Mouse (Mus musculus): ENCODE data around the gene Tmem128.
A peak's percentile ranks its signal among the peaks of the same experiment; 100 is the strongest.

The Tmem128 gene

DNA sequence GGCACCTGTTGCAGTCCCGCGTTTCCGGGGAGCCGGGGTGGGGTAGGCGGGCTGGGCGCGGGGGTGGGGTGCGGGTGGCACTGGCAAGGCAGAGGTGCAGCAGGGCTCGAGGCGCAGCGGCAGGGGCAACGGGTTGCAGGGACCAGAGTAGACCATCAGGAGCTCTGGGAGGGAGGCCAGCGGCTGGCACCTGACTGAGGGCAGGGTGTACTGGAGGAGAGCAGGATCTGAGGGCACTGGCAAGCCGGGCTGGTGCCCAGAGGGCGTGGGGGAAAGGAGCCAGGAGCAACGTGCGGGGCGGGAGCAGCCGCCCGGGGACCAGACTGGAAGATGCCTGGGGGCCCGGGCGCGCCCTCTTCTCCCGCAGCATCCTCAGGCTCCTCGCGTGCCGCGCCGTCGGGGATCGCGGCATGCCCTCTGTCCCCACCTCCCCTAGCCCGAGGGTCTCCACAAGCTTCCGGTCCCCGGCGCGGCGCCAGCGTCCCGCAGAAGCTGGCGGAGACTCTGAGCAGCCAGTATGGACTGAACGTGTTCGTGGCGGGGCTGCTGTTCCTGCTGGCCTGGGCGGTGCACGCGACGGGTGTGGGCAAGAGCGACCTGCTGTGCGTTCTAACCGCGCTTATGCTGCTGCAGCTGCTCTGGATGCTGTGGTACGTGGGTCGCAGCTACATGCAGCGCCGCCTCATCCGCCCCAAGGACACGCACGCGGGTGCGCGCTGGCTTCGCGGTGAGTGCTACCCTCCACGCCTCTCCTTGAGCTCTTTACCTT is 17.3 kb downstream of the Tmem128 start:
- DNase-seq (ENCODE audit: extremely low read depth, low read depth), result no peak

DNA sequence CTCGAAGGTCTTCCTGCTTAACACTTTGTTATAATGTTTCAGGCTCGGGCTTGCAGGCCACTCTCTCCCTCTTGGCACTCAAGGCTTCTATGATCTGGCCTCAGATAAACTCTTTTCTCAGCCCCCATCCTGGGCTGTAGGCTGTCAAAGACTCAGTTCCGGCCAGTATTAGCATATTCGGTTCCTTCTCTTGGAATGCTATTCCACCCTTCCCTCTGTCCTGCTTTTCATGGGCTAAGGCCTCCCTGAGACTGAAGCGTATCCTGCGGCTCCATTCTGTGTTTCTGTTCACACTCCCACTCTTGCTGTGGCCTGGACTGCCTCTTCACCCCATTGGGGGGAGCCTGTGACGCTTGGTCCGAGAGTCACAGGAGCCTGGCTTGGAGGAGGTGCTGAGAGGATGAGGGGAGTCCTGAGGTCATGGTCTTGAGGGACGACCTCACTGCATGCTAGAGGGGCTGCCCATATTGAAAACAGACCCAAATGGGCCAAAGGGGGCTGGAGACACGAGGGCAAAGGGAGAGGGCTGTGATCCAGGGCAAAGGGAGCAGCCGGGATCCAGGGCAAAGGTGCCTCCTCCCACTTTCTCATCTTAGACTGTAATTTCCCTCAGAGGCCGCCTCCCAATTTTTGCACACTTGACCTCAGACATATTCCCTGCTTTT is 18.1 kb downstream of the Tmem128 start:
- DNase-seq (ENCODE audit: extremely low read depth, low read depth), result no peak

- DNase-seq (ENCODE audit: extremely low read depth, low read depth), result no peak
Observed at GRCm38 (mm10) chr5:38280075-38280474, 20.1 kb downstream of the Tmem128 start.

DNA sequence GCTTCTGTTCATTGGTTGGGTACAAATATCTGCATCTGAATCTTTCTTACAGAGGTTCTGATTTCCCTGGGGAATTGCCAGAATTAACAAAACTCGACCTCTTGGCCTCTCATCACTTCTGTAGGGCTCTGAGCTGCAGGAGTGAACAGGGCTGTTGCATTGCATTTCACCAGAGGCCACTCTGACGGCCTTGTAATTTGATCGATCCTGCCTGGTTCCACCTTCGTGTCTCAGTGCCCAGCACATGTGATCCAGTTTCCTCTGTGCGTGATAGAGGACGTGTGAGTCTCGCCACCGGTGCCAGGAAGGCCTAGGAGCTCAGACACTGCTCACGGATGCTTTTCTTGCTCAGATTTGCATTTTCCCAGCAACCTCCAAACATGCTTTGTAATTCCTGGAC is 25.7 kb downstream of the Tmem128 start:
- DNase-seq (ENCODE audit: extremely low read depth, low read depth), result no peak

DNA sequence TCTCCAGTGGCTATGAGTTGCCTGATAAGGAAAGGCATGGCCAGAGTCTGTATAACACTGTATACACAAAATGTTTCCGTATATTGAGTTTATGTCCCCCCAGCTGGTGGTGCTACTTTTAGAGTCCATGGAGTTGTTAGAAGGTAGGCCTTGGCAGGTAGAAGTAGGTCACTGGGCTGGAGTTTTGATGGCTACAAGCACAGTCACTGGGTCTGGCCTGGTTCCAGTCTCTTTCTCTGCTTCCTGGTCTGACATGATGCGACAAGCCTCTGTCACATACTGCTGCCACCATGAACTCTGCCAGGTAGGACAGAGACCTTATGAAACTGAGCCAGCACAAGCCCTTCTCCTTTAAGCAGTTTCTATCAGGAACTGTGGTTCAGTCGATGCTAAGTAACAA is 28.5 kb downstream of the Tmem128 start:
- DNase-seq (ENCODE audit: extremely low read depth, low read depth), result no peak

DNA sequence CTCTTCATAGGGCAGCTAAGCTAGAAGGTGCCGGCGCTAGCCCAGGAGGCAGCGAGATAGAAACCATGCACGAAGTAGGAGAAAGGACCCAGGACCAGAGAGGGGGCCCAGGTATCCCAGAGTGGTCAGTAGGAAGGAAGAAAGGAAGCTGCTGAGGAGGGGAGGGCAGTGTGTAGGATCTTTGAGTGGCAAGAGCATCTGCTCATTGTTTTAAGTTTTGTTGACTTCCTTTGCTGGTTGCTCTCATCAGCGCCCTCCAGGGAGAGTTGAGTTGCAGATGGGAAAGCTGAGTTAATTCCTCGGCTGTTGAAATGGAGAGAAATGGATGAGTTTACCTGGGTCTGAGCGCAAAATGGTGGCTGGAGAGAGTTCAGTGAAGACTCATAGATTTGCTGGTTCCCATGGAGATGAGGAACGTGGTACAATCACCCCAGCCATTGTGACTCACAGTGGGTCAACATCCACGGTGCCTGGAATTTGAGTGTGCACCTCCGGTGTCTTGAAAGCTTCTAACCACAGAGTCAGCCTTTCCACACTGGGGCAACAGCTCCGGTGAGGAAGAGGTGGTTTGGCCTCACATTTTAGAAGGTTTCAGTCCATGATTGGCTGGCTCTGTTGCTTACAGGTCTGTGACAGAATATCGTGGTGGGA is 41.9 kb downstream of the Tmem128 start:
- no peak for DNase-seq (ENCODE audit: extremely low read depth, low read depth)

DNA sequence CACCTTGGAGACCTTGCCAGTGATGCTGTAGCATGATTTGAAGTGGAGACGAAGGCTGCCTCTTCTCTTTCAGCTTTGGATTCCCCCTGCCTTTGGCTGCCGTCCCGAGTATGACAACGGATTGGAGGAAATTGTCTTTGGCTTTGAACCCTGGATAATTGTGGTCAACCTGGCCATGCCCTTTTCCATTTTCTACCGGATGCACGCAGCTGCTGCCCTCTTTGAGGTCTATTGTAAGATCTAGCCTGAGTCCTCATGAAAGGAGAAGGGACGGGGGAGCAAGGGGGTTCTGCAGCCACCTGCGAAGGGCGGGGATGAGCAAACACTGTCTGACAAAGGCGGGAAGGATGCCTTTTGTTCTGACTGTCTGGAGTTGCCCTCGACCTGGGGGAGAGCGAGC is 42.7 kb downstream of the Tmem128 start:
- no peak for DNase-seq (ENCODE audit: extremely low read depth, low read depth)

DNA sequence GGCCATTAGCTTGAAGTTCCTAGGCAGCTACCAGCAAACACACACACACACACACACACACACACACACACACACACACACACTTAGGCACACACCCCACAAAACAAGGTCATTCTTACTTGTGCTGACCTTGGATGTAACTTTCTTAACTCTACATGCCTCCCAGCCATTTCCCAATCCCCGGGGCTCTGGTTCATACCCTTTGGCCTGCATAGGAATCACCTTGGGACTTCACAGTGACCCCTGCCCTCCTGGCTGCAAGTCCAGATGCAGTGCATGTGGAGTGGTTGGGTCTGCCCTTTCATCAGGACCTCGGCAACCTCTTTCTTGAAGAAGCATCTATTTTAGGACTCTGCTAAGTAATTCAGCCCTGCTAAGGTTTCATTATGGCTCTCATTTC is 45.3 kb downstream of the Tmem128 start:
- no peak for DNase-seq (ENCODE audit: extremely low read depth, low read depth)

DNA sequence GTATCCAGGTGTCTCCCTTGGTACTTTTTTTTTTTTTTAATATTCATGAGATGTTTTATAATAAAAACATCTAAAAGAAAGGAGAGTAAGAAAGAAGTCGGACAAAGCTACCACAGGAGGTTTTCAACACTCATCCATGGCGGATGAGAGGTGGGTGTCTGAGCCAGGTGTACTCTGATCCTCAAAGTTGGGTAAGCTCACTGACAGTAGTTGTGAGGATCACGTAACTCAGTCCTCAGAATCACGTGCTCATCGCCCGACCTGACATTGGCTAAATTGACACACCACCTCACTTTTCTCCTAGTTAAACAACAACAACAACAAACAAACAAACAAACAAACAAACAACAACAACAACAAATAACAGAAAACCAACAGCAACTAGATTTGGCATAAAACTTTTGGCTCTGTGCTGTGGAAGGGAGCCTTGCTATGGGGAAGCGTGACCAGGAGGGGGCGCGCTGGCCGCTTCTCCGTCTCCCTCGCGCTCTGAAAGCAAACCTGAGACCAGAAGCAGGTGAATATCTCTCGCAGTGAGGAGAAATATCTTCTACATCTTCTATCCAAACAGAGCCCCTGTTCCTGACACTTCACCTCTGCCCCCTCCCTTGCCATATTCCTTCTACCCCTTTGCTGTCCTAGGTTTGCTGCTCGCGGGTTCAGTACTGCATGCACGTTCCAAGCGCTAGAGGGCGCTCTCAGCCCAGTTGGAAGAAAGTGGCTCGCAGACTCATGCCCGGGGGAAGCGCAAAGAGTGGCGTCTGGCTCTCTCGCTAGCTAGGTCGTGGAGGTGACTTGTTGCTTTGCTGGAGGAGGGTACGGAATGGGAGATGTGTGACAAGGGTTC is 47.5 kb downstream of the Tmem128 start:
- peak; percentile 68 for DNase-seq (ENCODE audit: extremely low read depth, low read depth)

GRCm38 (mm10) chr5:38308873-38309272 is 48.9 kb downstream of the Tmem128 start:
- DNase-seq (ENCODE audit: extremely low read depth, low read depth), result peak; percentile 43

DNA sequence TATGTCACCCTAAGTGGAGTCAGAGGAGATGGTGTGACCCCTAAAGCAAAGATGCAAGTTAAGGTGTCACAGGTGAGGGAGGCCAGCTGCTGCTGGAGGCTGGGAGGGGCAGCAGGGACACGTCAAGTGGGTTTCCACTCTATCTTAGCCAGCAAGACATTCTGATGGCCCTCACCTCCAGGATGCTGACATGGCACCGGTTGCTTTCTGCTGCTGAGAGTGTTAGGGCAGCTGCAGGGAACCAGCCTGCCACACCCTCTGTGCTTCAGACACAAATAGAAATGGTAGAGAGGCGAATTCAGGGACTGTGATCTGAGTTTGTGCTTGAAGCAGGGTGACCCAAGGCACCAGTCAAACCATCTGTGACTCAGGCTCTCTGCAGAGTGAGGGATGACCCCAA is 49.8 kb downstream of the Tmem128 start:
- DNase-seq (ENCODE audit: extremely low read depth, low read depth), result no peak

All from MEL-GATA-1-ER (cell line).